Mouse (Mus musculus) gastrocnemius, adult 8-10 months (tissue): ENCODE results near the gene Mpv17. TPM values are rescaled to one million over a fixed set of nuclear protein-coding genes. Genes with fewer than 3 reads are reported as not detected.

Source experiments
- DNase-seq, 2 experiments: peaks; one replicate each; pipeline ENCODE4 v3.0.0; 2022; ENCODE audit warnings: low spot score in 2 of 2
- total RNA-seq, 4 experiments: library from RNA; stranded (reverse); gene quantifications; 2 replicates each; pipeline ENCODE4 v1.2.4; 2022

Mpv17 gene
- total RNA-seq, 4 experiments from 2014 or later: 19.2 to 26.8 (median 22.7) TPM

DNA sequence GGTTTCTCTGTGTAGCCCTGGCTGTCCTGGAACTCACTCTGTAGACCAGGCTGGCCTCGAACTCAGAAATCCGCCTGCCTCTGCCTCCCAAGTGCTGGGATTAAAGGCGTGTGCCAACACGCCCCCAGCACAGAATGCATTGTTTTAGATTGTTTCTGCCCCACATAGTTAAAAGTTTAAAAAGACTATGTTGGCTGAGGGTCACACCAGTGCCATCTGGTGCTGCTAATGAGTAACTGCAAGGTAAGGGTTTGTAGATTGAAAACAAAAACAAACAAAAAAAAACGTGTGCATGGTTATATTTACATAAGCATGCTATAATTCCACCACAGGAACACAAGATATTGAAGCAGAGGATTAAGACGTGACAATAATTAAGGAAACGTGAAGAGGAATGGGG lies 43.3 kb downstream of the Mpv17 start:
- no peak for DNase-seq

- DNase-seq: no peak
Measured at GRCm38 (mm10) chr5:31108000-31108490, 46.0 kb downstream of the Mpv17 start, which contains the start of gene Slc30a3. Slc30a3 (minus strand) TSS chr5:31108237.

DNA sequence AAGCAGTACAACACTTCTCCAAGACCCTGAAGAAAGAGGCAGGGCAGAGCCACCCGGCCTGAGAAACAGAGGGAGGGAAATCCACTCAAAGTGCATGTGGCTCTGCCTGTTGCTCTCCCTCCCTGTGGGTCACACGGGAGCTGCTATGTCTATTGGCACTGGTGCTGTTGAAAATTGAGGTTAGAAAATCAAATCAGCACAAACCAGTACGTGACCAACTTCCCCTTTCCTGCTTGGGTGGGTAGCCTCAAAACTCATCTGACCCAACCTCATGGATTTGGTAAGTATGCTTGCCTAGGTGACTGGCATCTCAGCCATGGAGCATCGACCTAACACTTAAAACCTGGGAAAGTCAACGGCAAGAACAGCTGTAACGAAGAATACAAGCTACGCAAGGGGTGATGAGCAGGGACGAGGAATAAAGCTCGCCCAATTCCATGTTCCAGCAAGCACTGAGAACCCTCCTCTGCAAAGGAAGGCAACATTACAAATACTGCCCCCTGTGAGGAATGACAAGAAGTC lies 48.2 kb downstream of the Mpv17 start, which contains the start of gene Dnajc5g:
Gene Dnajc5g, plus strand, starts transcription at position 472 of the 522 bp plus-strand sequence.
- no peak for DNase-seq

- DNase-seq: no peak
Measured at GRCm38 (mm10) chr5:31095711-31096480, 58.2 kb downstream of the Mpv17 start.

- no peak for DNase-seq
Measured at GRCm38 (mm10) chr5:31094799-31095691, 59.0 kb downstream of the Mpv17 start.

DNA sequence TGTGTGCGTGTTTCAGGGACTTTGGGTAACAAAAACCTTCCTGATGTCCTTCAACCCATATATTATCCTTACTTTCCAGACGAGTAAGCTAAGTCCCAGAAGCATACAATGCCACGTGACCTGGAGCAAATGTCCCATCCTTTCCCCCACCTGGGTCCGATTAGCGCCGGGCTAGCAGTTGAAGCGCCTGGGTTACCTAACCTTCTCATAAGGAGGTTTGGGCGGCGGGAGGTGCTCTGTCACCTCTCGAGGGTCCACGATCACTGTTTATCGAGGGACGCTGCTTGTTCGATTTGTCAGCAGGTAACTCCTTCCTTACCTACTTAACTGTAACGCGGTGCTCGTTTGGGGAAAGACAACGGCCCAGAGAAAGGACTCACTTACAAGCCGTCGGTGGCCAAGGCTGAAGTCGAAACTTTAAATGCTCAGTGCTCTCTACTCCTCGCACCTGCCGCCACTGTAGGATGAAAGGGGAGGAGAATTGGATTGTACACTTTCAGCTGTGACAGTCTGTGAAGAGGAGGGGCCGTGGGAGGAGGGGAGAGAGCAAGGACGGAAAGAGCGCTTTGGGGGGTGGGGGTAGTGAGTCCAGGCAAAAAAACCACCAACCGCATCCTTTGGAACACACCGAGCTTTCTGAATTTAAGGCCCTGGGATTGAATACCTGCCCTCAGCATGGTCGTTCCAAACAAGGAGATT lies 59.8 kb downstream of the Mpv17 start:
- DNase-seq: no peak

- no peak for DNase-seq
Measured at GRCm38 (mm10) chr5:31093151-31094041, 60.7 kb downstream of the Mpv17 start.

DNA sequence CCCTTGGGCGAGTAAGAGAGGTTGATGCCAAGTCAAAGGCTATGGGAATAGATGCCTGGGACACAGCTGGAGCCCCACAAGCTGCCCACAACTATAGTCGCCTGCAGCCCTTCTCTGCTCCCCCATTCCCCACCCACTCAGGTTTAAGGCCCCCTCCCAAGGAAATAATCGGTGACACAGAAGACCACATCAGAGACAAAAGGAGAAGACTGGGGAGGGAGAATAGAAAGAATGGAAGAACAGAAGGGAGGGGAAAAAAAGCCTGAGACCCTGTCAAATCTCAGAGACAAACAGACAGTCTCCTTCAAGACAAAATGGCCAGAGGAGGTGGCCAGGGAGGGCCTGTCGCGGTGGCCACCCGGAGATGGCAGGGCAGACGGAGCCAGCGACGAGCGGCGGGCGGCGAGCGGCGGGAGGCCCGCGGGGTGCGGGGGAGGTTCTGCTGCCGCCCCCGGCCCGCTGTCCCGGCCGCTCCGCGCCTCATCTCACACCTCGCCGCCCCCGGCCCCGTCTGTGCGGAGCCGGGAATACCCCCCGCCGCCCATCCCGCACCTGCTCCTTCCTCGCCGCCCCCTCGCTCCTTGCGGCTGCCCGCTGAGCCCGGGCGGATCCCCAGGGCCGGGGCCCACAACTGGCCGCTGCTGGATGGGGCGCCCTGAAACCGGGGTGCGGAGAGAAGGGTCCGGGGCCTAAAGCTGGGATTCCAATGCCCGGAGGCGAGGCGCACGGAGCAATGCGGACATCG lies 61.6 kb downstream of the Mpv17 start:
- DNase-seq: no peak

Other genes with a start within 250 kb of the Mpv17 start
- gene Ost4, start 246.5 kb downstream of the Mpv17 start, total RNA-seq: 100 to 1,000 TPM in 2 of 4 experiments, 10 to 100 TPM in 2; 96.6 to 117 (median 105) TPM
- 1 to 10 TPM; 1.7 to 3.0 (median 2.8) TPM for gene Emilin1, start 240.8 kb downstream of the Mpv17 start, total RNA-seq
- 10 to 100 TPM; 35.7 to 40.5 (median 38.2) TPM for gene Khk, start 232.8 kb downstream of the Mpv17 start, total RNA-seq
- 1 to 10 TPM; 2.2 to 4.9 (median 3.3) TPM for gene Cgref1, start 208.7 kb downstream of the Mpv17 start, total RNA-seq
- gene Preb, start 193.9 kb downstream of the Mpv17 start, total RNA-seq: 10 to 100 TPM; 70.1 to 75.2 (median 74.2) TPM
- gene Tcf23, start 185.6 kb downstream of the Mpv17 start, total RNA-seq: under 1 TPM; 0.07 to 0.24 (median 0.15) TPM
- 10 to 100 TPM; 41.9 to 51.2 (median 47.9) TPM for gene Atraid, start 105.9 kb downstream of the Mpv17 start, total RNA-seq
- 1 to 10 TPM; 6.1 to 7.9 (median 6.7) TPM for gene Slc5a6, start 105.3 kb downstream of the Mpv17 start, total RNA-seq
- 10 to 100 TPM; 25.5 to 30.8 (median 27.9) TPM for gene Cad, start 99.5 kb downstream of the Mpv17 start, total RNA-seq
- not detected for gene Dnajc5g, start 48.0 kb downstream of the Mpv17 start, total RNA-seq
- gene Slc30a3, start 46.0 kb downstream of the Mpv17 start, total RNA-seq: under 1 TPM in 2 of 4 experiments, not detected in 2; 0.18 to 0.24 TPM
- gene Trim54, start 37.5 kb downstream of the Mpv17 start, total RNA-seq: 100 to 1,000 TPM; 420 to 527 (median 441) TPM
- gene Ucn, start 15.4 kb downstream of the Mpv17 start, total RNA-seq: not detected
- gene Gm29609, start 25.7 kb upstream of the Mpv17 start, total RNA-seq: under 1 TPM; 0.15 to 0.56 (median 0.29) TPM
- gene Gtf3c2, start 25.9 kb upstream of the Mpv17 start, total RNA-seq: 10 to 100 TPM; 20.5 to 28.0 (median 23.2) TPM
- 10 to 100 TPM; 31.3 to 35.8 (median 31.7) TPM for gene Snx17, start 39.0 kb upstream of the Mpv17 start, total RNA-seq
- 10 to 100 TPM; 42.1 to 68.2 (median 50.8) TPM for gene Eif2b4, start 39.2 kb upstream of the Mpv17 start, total RNA-seq
- gene Zfp513, start 48.1 kb upstream of the Mpv17 start, total RNA-seq: 10 to 100 TPM in 1 of 4 experiments, 1 to 10 TPM in 3; 6.5 to 12.3 (median 8.5) TPM
- 10 to 100 TPM; 38.2 to 49.9 (median 45.2) TPM for gene Ppm1g, start 66.4 kb upstream of the Mpv17 start, total RNA-seq
- 10 to 100 TPM; 43.9 to 54.8 (median 51.2) TPM for gene Nrbp1, start 86.6 kb upstream of the Mpv17 start, total RNA-seq
- gene Gm9970, start 87.0 kb upstream of the Mpv17 start, total RNA-seq: not detected
- gene Krtcap3, start 97.4 kb upstream of the Mpv17 start, total RNA-seq: 1 to 10 TPM in 3 of 4 experiments, under 1 TPM in 1; 0.68 to 1.4 (median 1.2) TPM
- gene Ift172, start 136.9 kb upstream of the Mpv17 start, total RNA-seq: 10 to 100 TPM; 24.6 to 32.9 (median 28.6) TPM
- 1 to 10 TPM; 1.1 to 2.0 (median 1.2) TPM for gene Fndc4, start 141.8 kb upstream of the Mpv17 start, total RNA-seq
- gene Gckr, start 143.2 kb upstream of the Mpv17 start, total RNA-seq: not detected